Mouse (Mus musculus): Measurements from ENCODE around the gene Enpp1.
A peak's percentile ranks its signal among the peaks of the same experiment; 100 is the strongest.
"Not testable (repeated sequence)": the region's sequence is repeated elsewhere in the genome, so short reads cannot be mapped to it uniquely, and the experiment has no call there.

Enpp1 gene

GRCm38 (mm10) chr10:24635884-24636283, 76.1 kb downstream of the Enpp1 start:
- no peak for DNase-seq

- peak; percentile 34 for DNase-seq
These were observed 76.6 kb downstream of the Enpp1 start for GRCm38 (mm10) chr10:24635331-24635815.

- no peak for DNase-seq
These were observed 77.7 kb downstream of the Enpp1 start for GRCm38 (mm10) chr10:24634288-24634687.

- no peak for DNase-seq
These were observed 80.8 kb downstream of the Enpp1 start for GRCm38 (mm10) chr10:24631122-24631521.

GRCm38 (mm10) chr10:24630469-24631081, 81.4 kb downstream of the Enpp1 start:
- DNase-seq: peak; percentile 66

GRCm38 (mm10) chr10:24629086-24629720, 82.8 kb downstream of the Enpp1 start:
- DNase-seq: no peak

GRCm38 (mm10) chr10:24628466-24628865, 83.5 kb downstream of the Enpp1 start:
- no peak for DNase-seq

- no peak for DNase-seq
These were observed 84.7 kb downstream of the Enpp1 start for GRCm38 (mm10) chr10:24627262-24627661.

- peak; percentile 80 for DNase-seq
These were observed 86.8 kb downstream of the Enpp1 start for GRCm38 (mm10) chr10:24625060-24625701.

GRCm38 (mm10) chr10:24622586-24622985, 89.4 kb downstream of the Enpp1 start:
- DNase-seq: peak; percentile 77

GRCm38 (mm10) chr10:24621572-24621971, 90.4 kb downstream of the Enpp1 start:
- peak; percentile 54 for DNase-seq

GRCm38 (mm10) chr10:24616572-24616971, 95.4 kb downstream of the Enpp1 start:
- DNase-seq: not testable (repeated sequence)

- no peak for DNase-seq
These were observed 96.2 kb downstream of the Enpp1 start for GRCm38 (mm10) chr10:24615799-24616198.

GRCm38 (mm10) chr10:24614726-24615125, 97.2 kb downstream of the Enpp1 start:
- DNase-seq: no peak

GRCm38 (mm10) chr10:24609766-24610165, 102.2 kb downstream of the Enpp1 start:
- no peak for DNase-seq

- no peak for DNase-seq
These were observed 102.8 kb downstream of the Enpp1 start for GRCm38 (mm10) chr10:24609146-24609545.

- DNase-seq: no peak
These were observed 108.2 kb downstream of the Enpp1 start for GRCm38 (mm10) chr10:24603727-24604126.

- DNase-seq: no peak
These were observed 108.9 kb downstream of the Enpp1 start for GRCm38 (mm10) chr10:24603035-24603434.

- no peak for DNase-seq
These were observed 112.2 kb downstream of the Enpp1 start for GRCm38 (mm10) chr10:24599802-24600201.

GRCm38 (mm10) chr10:24598693-24599092, 113.3 kb downstream of the Enpp1 start:
- no peak for DNase-seq

- DNase-seq: no peak
These were observed 114.2 kb downstream of the Enpp1 start for GRCm38 (mm10) chr10:24597789-24598188.

- DNase-seq: no peak
These were observed 115.1 kb downstream of the Enpp1 start for GRCm38 (mm10) chr10:24596869-24597339.

- DNase-seq: no peak
These were observed 115.7 kb downstream of the Enpp1 start for GRCm38 (mm10) chr10:24596003-24596868.
